Mouse (Mus musculus) hindbrain, embryonic 12.5 days (tissue): ENCODE data around the gene Gnai2. TPM values are rescaled to one million over a fixed set of nuclear protein-coding genes. Genes with fewer than 3 reads are reported as not detected.
"Not testable (repeated sequence)": the region's sequence is repeated elsewhere in the genome, so short reads cannot be mapped to it uniquely, and the experiment has no call there.

Experiments
- ATAC-seq: fragments of 200-750 bp; cut with Nextera tagmentation; 2 replicates; pipeline ENCODE4 v1.8.0; 2017; ENCODE audit warnings: moderate TSS enrichment; ENCODE audit not compliant: low FRiP score
- H3K27ac ChIP-seq: fragments of 300-500 bp; sonication (generic); 2 replicates; pipeline ENCODE4 v1.5.1; 2016; ENCODE audit warnings: mild to moderate bottlenecking
- H3K27me3 ChIP-seq: fragments of 300-500 bp; sonication (generic); 2 replicates; pipeline ENCODE4 v1.6.1; 2016; ENCODE audit warnings: mild to moderate bottlenecking
- H3K36me3 ChIP-seq: fragments of 300-500 bp; sonication (generic); 2 replicates; pipeline ENCODE4 v1.6.1; 2016; ENCODE audit warnings: mild to moderate bottlenecking
- H3K4me1 ChIP-seq: fragments of 300-500 bp; sonication (generic); 2 replicates; pipeline ENCODE4 v1.6.1; 2016
- H3K4me2 ChIP-seq: fragments of 300-500 bp; sonication (generic); replicated peaks from 2 replicates; pipeline ENCODE4 v1.6.1; 2016; ENCODE audit warnings: mild to moderate bottlenecking
- H3K4me3 ChIP-seq: fragments of 300-500 bp; sonication (generic); 2 replicates; pipeline ENCODE4 v1.5.1; 2016; ENCODE audit warnings: mild to moderate bottlenecking
- H3K9ac ChIP-seq: fragments of 300-500 bp; sonication (generic); 2 replicates; pipeline ENCODE4 v1.6.1; 2016; ENCODE audit warnings: mild to moderate bottlenecking, moderate library complexity
- H3K9me3 ChIP-seq: fragments of 300-500 bp; sonication (generic); replicated peaks from 2 replicates; pipeline ENCODE4 v1.6.1; 2016; ENCODE audit warnings: mild to moderate bottlenecking
- WGBS: fragments of 180-500 bp; shearing (Covaris S2); methylation state at CpG from one replicate; pipeline ENCODE4 v1.1.7; 2016; 5-methylcytosine and 5-hydroxymethylcytosine counted together
- polyA plus RNA-seq: library from polyadenylated mRNA; unstranded; fragments of >200 nt; fragmentation: Nextera tagmentation; extraction: Ambion mirVana; gene quantifications from 2 replicates; pipeline ENCODE4 v1.2.1, GENCODE M21; 2016

Gnai2 gene
- polyA plus RNA-seq, 1 experiment from 2014 or later: 531 TPM

GRCm38 (mm10) chr9:107566855-107567254 lies 68.3 kb downstream of the Gnai2 start:
- WGBS: 77% methylated on average over 3 of the region's 3 CpGs
- Histone ChIP-seq H3K36me3 (peaks cover 34% of the 10 kb centered on the region), H3K27me3 (no peaks in the 10 kb centered on the region), H3K4me2 (no peak overlapping the region), H3K4me3 (no peak overlapping the region), H3K27ac (no peak overlapping the region), H3K9ac (no peak overlapping the region), H3K4me1 (peaks cover 49% of the 10 kb centered on the region), H3K9me3 (no peaks in the 10 kb centered on the region)
- no peak for ATAC-seq

DNA sequence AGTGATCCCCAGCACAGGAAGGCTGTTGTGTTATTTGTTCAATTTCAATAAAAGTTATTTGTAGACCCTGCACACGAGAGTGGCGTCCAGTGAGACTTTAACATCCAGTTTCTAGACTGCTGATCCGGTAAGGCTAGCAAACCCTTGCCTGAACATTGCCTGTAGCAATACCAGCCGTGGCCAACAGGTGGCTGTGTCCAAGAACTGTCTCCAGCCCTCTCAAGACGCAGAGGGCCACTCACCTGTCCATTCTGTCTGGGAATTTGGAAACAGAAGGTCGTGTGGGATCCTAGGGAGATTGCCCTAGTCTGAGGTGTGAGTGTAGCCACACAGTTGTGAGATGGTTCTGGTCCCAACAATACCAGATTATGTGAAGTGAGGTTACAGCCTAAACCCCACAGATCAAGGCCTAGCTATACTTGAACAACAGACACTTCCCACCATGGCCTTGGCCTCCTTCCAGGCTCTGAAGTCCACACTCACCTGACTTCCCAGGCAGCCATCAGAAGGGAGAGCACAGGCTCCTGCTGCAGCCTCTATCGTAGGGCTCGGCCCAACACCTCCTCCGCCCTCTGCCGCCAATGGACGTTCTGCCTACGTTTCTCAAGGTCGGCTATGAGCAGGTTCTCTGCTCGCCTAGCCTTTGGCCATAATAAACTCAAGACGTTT lies 69.0 kb downstream of the Gnai2 start:
- 62% methylated on average over 15 of the region's 15 CpGs for WGBS
- no peak overlapping the region for H3K4me2 ChIP-seq
- no peaks in the 10 kb centered on the region for H3K27me3 ChIP-seq
- no peak overlapping the region for H3K9ac ChIP-seq
- peaks cover 34% of the 10 kb centered on the region for H3K36me3 ChIP-seq
- no peaks in the 10 kb centered on the region for H3K9me3 ChIP-seq
- H3K4me1 ChIP-seq: peaks cover 42% of the 10 kb centered on the region
- ATAC-seq: no peak
- H3K4me3 ChIP-seq: no peak overlapping the region
- no peak overlapping the region for H3K27ac ChIP-seq

- peaks cover 34% of the 10 kb centered on the region for H3K36me3 ChIP-seq
- WGBS: 54% methylated on average over 5 of the region's 5 CpGs
- peaks cover 36% of the 10 kb centered on the region for H3K4me1 ChIP-seq
- 0 out of 2 replicates have a peak overlapping the region, but pooled peaks have one; percentile 0 for H3K4me2 ChIP-seq
- not testable (repeated sequence) for H3K4me3 ChIP-seq, H3K27me3 ChIP-seq, H3K9me3 ChIP-seq, ATAC-seq, H3K27ac ChIP-seq, H3K9ac ChIP-seq
These were observed 69.6 kb downstream of the Gnai2 start for GRCm38 (mm10) chr9:107565556-107565955.

Other genes starting within 250 kb of the Gnai2 start
- 4.6 and 4.7 TPM in 2 replicates for gene Cacna2d2, start 235.8 kb downstream of the Gnai2 start, polyA plus RNA-seq
- gene Tmem115, start 101.4 kb downstream of the Gnai2 start, polyA plus RNA-seq: 48.1 and 50.4 TPM in 2 replicates
- 21.9 and 22.6 TPM in 2 replicates for gene Cyb561d2, start 93.2 kb downstream of the Gnai2 start, polyA plus RNA-seq
- 47.5 and 50.5 TPM in 2 replicates for gene Nprl2, start 93.1 kb downstream of the Gnai2 start, polyA plus RNA-seq
- gene Zmynd10, start 88.1 kb downstream of the Gnai2 start, polyA plus RNA-seq: 3.6 and 4.3 TPM in 2 replicates
- 37.3 and 39.9 TPM in 2 replicates for gene Rassf1, start 83.8 kb downstream of the Gnai2 start, polyA plus RNA-seq
- 84.8 and 87.0 TPM in 2 replicates for gene Tusc2, start 72.1 kb downstream of the Gnai2 start, polyA plus RNA-seq
- 105 and 109 TPM in 2 replicates for gene Hyal2, start 67.4 kb downstream of the Gnai2 start, polyA plus RNA-seq
- gene Hyal1, start 58.4 kb downstream of the Gnai2 start, polyA plus RNA-seq: 8.1 and 9.6 TPM in 2 replicates
- gene Naa80, start 56.5 kb downstream of the Gnai2 start, polyA plus RNA-seq: 13.5 and 15.0 TPM in 2 replicates
- 1.2 and 1.4 TPM in 2 replicates for gene Hyal3, start 54.5 kb downstream of the Gnai2 start, polyA plus RNA-seq
- 19.5 and 21.9 TPM in 2 replicates for gene Ifrd2, start 47.7 kb downstream of the Gnai2 start, polyA plus RNA-seq
- gene Sema3b, start 26.1 kb downstream of the Gnai2 start, polyA plus RNA-seq: 5.1 TPM in 2 replicates
- 12.5 and 12.9 TPM in 2 replicates for gene Slc38a3, start 34.2 kb upstream of the Gnai2 start, polyA plus RNA-seq
- 1.4 and 2.6 TPM in 2 replicates for gene Gnat1, start 44.3 kb upstream of the Gnai2 start, polyA plus RNA-seq
- gene Sema3f, start 75.1 kb upstream of the Gnai2 start, polyA plus RNA-seq: 26.8 and 28.3 TPM in 2 replicates
- gene Rbm5, start 135.6 kb upstream of the Gnai2 start, polyA plus RNA-seq: 260 and 271 TPM in 2 replicates
- 125 and 135 TPM in 2 replicates for gene Rbm6, start 237.9 kb upstream of the Gnai2 start, polyA plus RNA-seq